Comparison of ENCODE assay signal across 1 mouse cellular context in the genomic region with DNA sequence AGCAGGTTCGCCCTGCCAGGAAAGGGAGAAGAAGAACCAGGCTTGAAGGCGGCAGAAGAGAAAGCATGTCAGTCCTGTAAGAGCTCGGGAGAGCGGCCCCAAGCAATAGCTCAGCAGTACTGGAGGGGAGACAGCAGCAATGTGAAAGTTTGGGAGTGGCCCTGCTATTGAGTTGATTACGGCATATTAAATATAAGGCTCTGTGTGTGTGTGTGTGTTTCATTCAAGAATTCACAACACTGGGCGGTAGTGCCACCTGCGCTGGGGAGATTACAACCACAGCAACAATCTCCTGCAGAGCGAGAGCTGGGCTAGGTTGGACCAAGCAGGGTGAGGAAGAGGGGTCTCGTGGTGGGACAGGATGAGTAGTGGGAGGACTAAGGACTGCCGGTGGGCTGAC.
TF ChIP-seq lines count a peak whose summit lies in the region.

No protein-coding gene starts in this region.

TF ChIP-seq in MEL, 35 proteins besides CTCF, POLR2A, EP300 and RAD21:
- peak; percentile 29; the same call in 1 of the 2 replicates for TF ChIP-seq ELF1 (IDR thresholded peaks at IDR 0.05; ENCODE audit: low read depth, low read length)
- TF ChIP-seq POLR2AphosphoS2 (IDR thresholded peaks at IDR 0.05; ENCODE audit: low read length) = no peak
- peak; percentile 84; the same call in 1 of the 2 replicates for TF ChIP-seq CHD1 (IDR thresholded peaks at IDR 0.05; ENCODE audit: low read depth, low read length)
- TF ChIP-seq POLR2AphosphoS5 (IDR thresholded peaks at IDR 0.05; ENCODE audit: borderline replicate concordance, low read depth, low read length) = no peak
- 0 out of 2 replicates have a peak, but pooled peaks have one; percentile 74 for TF ChIP-seq UBTF (IDR thresholded peaks at IDR 0.05; ENCODE audit: borderline replicate concordance, insufficient read depth, low read depth, low read length)
- TF ChIP-seq NRF1 (IDR thresholded peaks at IDR 0.05; ENCODE audit: insufficient read depth, low read depth, low read length, poor library complexity, severe bottlenecking) = peak; percentile 38; the same call in 1 of the 2 replicates
- TF ChIP-seq GABPA (IDR thresholded peaks at IDR 0.05; ENCODE audit: low read depth, low read length) = 0 out of 2 replicates have a peak, but pooled peaks have one; percentile 0
- peak; percentile 98 for TF ChIP-seq TAL1 (IDR thresholded peaks at IDR 0.05; ENCODE audit: low read length)
- TF ChIP-seq ZC3H11A (IDR thresholded peaks at IDR 0.05; ENCODE audit: low read depth, low read length) = no peak
- no peak; the same call in 1 of the 2 replicates for TF ChIP-seq MAFK (IDR thresholded peaks at IDR 0.05; ENCODE audit: borderline replicate concordance, low read depth, low read length)
- TF ChIP-seq TCF12 (IDR thresholded peaks at IDR 0.05; ENCODE audit: low read depth, low read length) = peak; percentile 97
- peak; percentile 22; the same call in 1 of the 2 replicates for TF ChIP-seq TBP (IDR thresholded peaks at IDR 0.05; ENCODE audit: low read depth, low read length)
- TF ChIP-seq ETS1 (IDR thresholded peaks at IDR 0.05; ENCODE audit: low read depth, low read length) = peak; percentile 92
- TF ChIP-seq MAZ (IDR thresholded peaks at IDR 0.05; ENCODE audit: low read depth, low read length) = peak; percentile 57; the same call in 1 of the 2 replicates
- no peak for TF ChIP-seq JUND (IDR thresholded peaks at IDR 0.05; ENCODE audit: low read depth, low read length)
- TF ChIP-seq ZNF384 (IDR thresholded peaks at IDR 0.05; ENCODE audit: low read depth, low read length) = no peak
- TF ChIP-seq SIN3A (IDR thresholded peaks at IDR 0.05; ENCODE audit: low read length) = peak; percentile 96
- no peak for TF ChIP-seq KAT2A (conservative IDR thresholded peaks at IDR 0.05; ENCODE audit: low read depth, low read length)
- TF ChIP-seq SMC3 (IDR thresholded peaks at IDR 0.05; ENCODE audit: low read depth, low read length) = peak; percentile 24; the same call in 1 of the 2 replicates
- TF ChIP-seq RCOR1 (IDR thresholded peaks at IDR 0.05; ENCODE audit: low read depth, low read length) = peak; percentile 87
- peak; percentile 35; the same call in 1 of the 2 replicates for TF ChIP-seq MEF2A (IDR thresholded peaks at IDR 0.05; ENCODE audit: extremely low read depth, insufficient replicate concordance, low read depth, low read length, poor library complexity, severe bottlenecking)
- no peak for TF ChIP-seq USF2 (IDR thresholded peaks at IDR 0.05; ENCODE audit: borderline replicate concordance in 1 of 2, insufficient read depth in 1 of 2, low read depth in 1 of 2, low read length in 2 of 2)
- peak; percentile 93 for TF ChIP-seq GATA1 (IDR thresholded peaks at IDR 0.05; ENCODE audit: low read depth, low read length)
- TF ChIP-seq NELFE (IDR thresholded peaks at IDR 0.05; ENCODE audit: low read depth, low read length) = peak; percentile 27; the same call in 1 of the 2 replicates
- TF ChIP-seq USF1 (IDR thresholded peaks at IDR 0.05; ENCODE audit: low read depth, low read length) = peak; percentile 13; the same call in 1 of the 2 replicates
- TF ChIP-seq CHD2 (IDR thresholded peaks at IDR 0.05; ENCODE audit: low read length) = no peak; the same call in 1 of the 2 replicates
- no peak for TF ChIP-seq E2F4 (IDR thresholded peaks at IDR 0.05; ENCODE audit: borderline replicate concordance, low read depth, low read length)
- TF ChIP-seq HCFC1 (IDR thresholded peaks at IDR 0.05; ENCODE audit: low read depth, low read length) = peak; percentile 67
- TF ChIP-seq ZKSCAN1 (IDR thresholded peaks at IDR 0.05; ENCODE audit: low read depth, low read length) = 0 out of 2 replicates have a peak, but pooled peaks have one; percentile 26
- peak; percentile 99 for TF ChIP-seq MXI1 (IDR thresholded peaks at IDR 0.05; ENCODE audit: low read depth, low read length)
- peak; percentile 80 for TF ChIP-seq MYC (IDR thresholded peaks at IDR 0.05; ENCODE audit: low read depth, low read length)
- TF ChIP-seq BHLHE40 (IDR thresholded peaks at IDR 0.05; ENCODE audit: borderline replicate concordance, low read depth, low read length) = peak; percentile 64; the same call in 1 of the 2 replicates
- TF ChIP-seq MYB (IDR thresholded peaks at IDR 0.05; ENCODE audit: low read depth, low read length) = no peak; the same call in 1 of the 2 replicates
- peak; percentile 76 for TF ChIP-seq MAX (IDR thresholded peaks at IDR 0.05; ENCODE audit: low read length)
- 0 out of 2 replicates have a peak, but pooled peaks have one; percentile 44 for TF ChIP-seq ZMIZ1 (IDR thresholded peaks at IDR 0.05; ENCODE audit: low read depth, low read length)
